Mouse (Mus musculus) C2C12 (cell line): ENCODE results near the gene Emc8.

Experiments
- CTCF ChIP-seq: IDR thresholded peaks from one replicate; pipeline ENCODE4 v1.5.1; 2011; ENCODE audit not compliant: control insufficient read depth, insufficient read depth, insufficient read length
- MYOD1 ChIP-seq: IDR thresholded peaks from one replicate; pipeline ENCODE4 v1.6.1; 2011; ENCODE audit warnings: low read depth; ENCODE audit not compliant: control insufficient read depth, insufficient read length
- USF1 ChIP-seq: IDR thresholded peaks from one replicate; pipeline ENCODE4 v1.6.1; 2011; ENCODE audit warnings: low read depth, mild to moderate bottlenecking, control low read depth, moderate library complexity

DNA sequence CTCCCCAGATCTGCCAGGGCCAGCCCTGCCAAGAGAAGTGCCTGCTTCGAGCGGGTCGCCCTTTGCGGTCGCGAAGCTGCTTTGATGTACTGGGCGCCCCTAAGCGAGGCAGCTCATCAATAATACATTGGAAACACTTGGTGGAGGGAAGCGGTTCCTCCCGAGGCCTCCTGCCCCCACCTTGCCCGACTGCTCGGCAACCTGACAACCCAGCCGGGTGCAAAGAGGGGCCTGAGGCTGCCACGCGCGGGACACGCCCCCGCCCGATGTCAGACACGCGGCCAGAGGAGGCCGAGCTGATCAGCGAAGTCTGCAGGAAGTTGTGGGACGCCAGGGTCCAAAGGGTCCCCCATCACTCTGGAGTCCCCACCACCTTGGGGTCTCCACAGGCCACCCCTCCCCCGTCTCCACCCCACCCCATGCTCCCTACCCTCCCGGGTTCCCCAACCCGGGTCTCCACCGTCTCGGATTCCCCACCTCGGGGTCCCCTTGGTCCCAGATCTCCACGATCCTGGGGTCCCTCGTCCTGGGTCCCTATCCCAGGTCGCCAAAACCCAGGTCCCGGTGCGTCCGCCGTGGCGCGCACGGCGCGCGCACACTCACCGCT lies 34.6 kb downstream of the Emc8 start:
- TF ChIP-seq MYOD1 (no peak), CTCF (no peak), USF1 (no peak)
